Mouse (Mus musculus) E14TG2a.4 (cell line): ENCODE measurements around the gene Als2cl.

Source experiments
- CTCF ChIP-seq: conservative IDR thresholded peaks from 2 replicates; pipeline ENCODE4 v1.5.1; 2014; ENCODE audit warnings: low read length
- NANOG ChIP-seq: IDR thresholded peaks from 2 replicates; pipeline ENCODE4 v1.6.1; 2014; ENCODE audit warnings: borderline replicate concordance, low read length, mixed read lengths
- POU5F1 ChIP-seq: IDR thresholded peaks from 2 replicates; pipeline ENCODE4 v1.6.1; 2014; ENCODE audit warnings: low read length, borderline replicate concordance

DNA sequence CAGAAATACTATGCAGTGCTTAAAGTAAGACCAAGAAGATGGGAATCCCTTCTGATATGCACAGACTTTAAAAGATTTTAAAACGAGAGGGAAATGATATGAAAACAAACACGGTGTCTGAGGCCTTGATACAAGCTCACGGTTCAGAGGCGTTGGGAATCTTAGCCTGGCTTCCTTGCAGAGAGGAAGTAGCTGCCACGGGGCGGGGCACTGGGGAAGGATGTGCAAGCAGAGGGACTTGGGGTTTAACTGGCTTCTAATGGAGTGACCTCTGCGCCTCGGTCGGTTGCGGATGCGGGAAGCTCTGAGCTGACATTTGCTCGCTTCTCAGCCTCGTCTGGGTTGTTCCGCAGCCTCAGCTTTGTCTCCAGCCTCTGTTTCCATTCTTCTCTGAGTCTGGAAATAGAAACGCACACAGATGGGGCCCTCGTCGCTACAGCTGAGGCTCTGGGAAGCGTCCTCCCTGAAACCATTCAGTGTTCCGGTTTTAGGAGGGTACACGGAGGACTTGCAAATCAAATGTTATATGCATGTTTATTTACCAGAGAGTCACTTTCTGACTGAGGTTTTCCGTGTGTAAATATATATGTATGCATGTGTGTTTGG, 35.1 kb downstream of the Als2cl start:
- no peak for TF ChIP-seq CTCF
- TF ChIP-seq NANOG, result no peak
- TF ChIP-seq POU5F1, result no peak
